Mouse (Mus musculus) urinary bladder, postnatal 0 days (tissue): ENCODE data around the gene Gm4216. TPM values are rescaled to one million over a fixed set of nuclear protein-coding genes. Genes with fewer than 3 reads are reported as not detected.

Source experiments
- polyA plus RNA-seq: library from polyadenylated mRNA; unstranded; fragments of >200 nt; fragmentation: Nextera tagmentation; extraction: Ambion mirVana; gene quantifications from 2 replicates; pipeline ENCODE4 v1.2.1, GENCODE M21; 2015

Gm4216 gene
- not detected in 2 replicates for polyA plus RNA-seq

DNA sequence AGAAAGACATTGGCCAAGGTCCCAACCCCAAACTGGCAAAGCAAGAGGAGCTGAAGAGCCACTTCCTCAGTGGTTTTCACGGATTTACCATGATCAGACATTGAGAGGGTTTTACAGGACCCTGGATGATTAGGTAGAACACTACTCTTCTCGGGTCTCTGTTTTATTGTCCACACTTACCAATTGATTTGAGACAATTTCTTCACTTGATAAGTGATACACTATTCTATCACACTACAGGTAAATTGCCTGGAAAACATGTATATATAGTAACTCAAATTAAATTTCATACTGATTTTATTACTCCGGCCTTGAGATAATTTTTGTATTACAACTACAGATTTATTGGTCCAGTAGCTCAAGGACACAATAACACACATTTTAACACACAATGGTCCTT lies at the start of gene Gm4216:
TSS of gene Gm4216 (minus strand) at position 101 of the 400 bp plus-strand sequence.

DNA sequence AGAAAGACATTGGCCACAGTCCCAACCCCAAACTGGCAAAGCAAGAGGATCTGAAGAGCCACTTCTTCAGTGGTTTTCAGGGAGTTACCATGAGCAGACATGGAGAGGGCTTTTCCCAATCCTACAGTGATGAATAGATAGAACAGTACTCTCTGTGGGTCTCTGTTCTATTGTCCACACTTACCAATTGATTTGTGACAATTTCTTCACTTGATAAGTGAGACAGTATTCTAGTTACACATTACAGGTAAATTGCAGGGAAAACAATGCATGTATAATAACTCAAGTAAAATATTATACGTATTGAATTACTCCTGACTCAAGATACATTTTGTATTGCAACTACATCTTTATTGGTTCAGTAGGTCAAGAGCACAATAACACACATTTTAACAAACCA lies 47.6 kb upstream of the Gm4216 start, which contains the start of gene Gm8720:
TSS of gene Gm8720 (minus strand) at position 101 of the 400 bp plus-strand sequence.

DNA sequence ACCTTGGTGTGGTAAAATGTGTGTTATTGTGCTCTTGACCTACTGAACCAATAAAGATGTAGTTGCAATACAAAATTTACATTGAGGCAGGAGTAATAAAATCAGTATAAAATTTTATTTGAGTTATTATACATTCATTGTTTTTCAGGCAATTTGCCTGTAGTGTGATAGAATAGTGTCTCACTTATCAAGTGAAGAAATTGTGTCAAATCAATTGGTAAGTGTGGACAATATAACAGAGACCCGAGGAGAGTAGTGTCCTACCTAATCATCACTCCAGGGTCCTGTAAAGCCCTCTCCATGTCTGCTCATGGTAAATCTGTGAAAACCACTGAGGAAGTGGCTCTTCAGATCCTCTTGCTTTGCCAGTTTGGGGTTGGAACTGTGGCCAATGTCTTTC lies 35.5 kb upstream of the Gm4216 start, which contains the start of gene Vmn1r163:
TSS of gene Vmn1r163 (plus strand) at position 301 of the 400 bp plus-strand sequence.

DNA sequence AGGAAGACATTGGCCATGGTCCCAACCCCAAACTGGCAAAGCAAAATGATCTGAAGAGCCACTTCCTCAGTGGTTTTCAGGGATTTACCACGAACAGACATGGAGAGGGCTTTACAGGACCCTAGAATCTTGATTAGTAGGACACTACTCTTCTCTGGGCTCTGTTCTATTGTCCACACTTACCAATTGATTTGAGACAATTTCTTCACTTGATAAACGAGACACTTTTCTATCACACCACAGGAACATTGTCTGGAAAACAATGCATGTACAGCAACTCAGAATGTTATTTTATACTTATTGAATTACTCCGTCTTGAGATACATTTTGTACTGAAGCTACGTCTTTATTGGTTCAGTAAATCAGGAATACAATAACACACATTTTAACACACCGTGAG lies 35.1 kb downstream of the Gm4216 start, which contains the start of gene Gm4214:
TSS of gene Gm4214 (minus strand) at position 101 of the 400 bp plus-strand sequence.

Other genes with a start within 250 kb of the Gm4216 start
- not detected in 2 replicates for gene Vmn1r158, start 229.1 kb downstream of the Gm4216 start, polyA plus RNA-seq
- gene Vmn1r159, start 176.3 kb downstream of the Gm4216 start, polyA plus RNA-seq: not detected in 2 replicates
- not detected in 2 replicates for gene Vmn1r160, start 148.7 kb downstream of the Gm4216 start, polyA plus RNA-seq
- not detected in 2 replicates for gene Gm4214, start 35.2 kb downstream of the Gm4216 start, polyA plus RNA-seq
- not detected in 2 replicates for gene Vmn1r163, start 35.6 kb upstream of the Gm4216 start, polyA plus RNA-seq
- gene Gm8720, start 47.5 kb upstream of the Gm4216 start, polyA plus RNA-seq: not detected in 2 replicates
- gene Gm10662, start 124.6 kb upstream of the Gm4216 start, polyA plus RNA-seq: not detected in 2 replicates
- gene Vmn1r165, start 197.4 kb upstream of the Gm4216 start, polyA plus RNA-seq: not detected in 2 replicates
- not detected in 2 replicates for gene Vmn1r166, start 231.8 kb upstream of the Gm4216 start, polyA plus RNA-seq